Mouse (Mus musculus) thymus, postnatal 25 days (tissue): ENCODE measurements at regions not wholly inside any gene's neighbourhood (a gene's known extent, or its start where the extent isn't known, plus 50 kb on each side); places are given as distances from the start of the nearest gene placed in this dataset.

ENCODE experiments used
- DNase-seq: peaks from one replicate; pipeline ENCODE4 v3.0.0; 2022

GRCm38 (mm10) chrX:42431851-42432635 lies 57.4 kb upstream of the Tex13c2 start:
- peak; percentile 19 for DNase-seq
